Mouse (Mus musculus) G1E (cell line): ENCODE data around the gene Tmem211.

Source experiments
- CTCF ChIP-seq: IDR thresholded peaks from 2 replicates; pipeline ENCODE4 v1.5.1; 2012; ENCODE audit warnings: low read depth, low read length, inconsistent platforms, mixed read lengths
- GATA1 ChIP-seq: IDR thresholded peaks from 2 replicates; pipeline ENCODE4 v1.6.1; 2012; ENCODE audit warnings: borderline replicate concordance, low read length, inconsistent platforms, mixed read lengths
- POLR2AphosphoS5 ChIP-seq: IDR thresholded peaks from 2 replicates; pipeline ENCODE4 v1.6.1; 2012; ENCODE audit warnings: low read depth, low read length, inconsistent platforms; ENCODE audit not compliant: insufficient replicate concordance
- TAL1 ChIP-seq: conservative IDR thresholded peaks from 2 replicates; pipeline ENCODE4 v1.6.1; 2012; ENCODE audit warnings: low read depth, low read length, inconsistent platforms, mixed read lengths

DNA sequence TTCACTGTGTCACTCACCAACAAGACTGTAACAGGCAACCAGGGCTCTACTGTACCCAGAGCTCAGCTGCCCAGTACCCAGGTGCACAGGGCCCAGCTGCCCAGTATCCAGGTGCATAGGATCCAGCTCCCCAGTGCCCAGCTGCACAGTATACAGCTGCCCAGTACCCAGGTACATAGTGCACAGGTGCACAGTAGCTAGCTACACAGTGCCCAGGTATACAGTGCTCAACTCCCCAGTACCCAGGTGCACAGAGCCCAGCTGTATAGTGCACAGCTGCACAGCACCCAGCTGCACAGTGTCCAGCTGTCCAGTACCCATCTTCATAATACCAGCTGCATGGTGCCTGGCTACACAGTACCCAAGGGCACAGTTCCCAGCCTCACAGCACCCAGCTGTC is 41.5 kb downstream of the Tmem211 start:
- TF ChIP-seq CTCF (no peak), TAL1 (no peak), GATA1 (no peak), POLR2AphosphoS5 (no peak)
